Mouse (Mus musculus): ENCODE results near the gene Pkd1l2. TPM values are rescaled to one million over a fixed set of nuclear protein-coding genes. Genes with fewer than 3 reads are reported as not detected.
A peak's percentile ranks its signal among the peaks of the same experiment; 100 is the strongest.

The Pkd1l2 gene
- polyA plus RNA-seq, 1 experiment from 2014 or later = not detected

GRCm38 (mm10) chr8:117055097-117055496 lies 27.2 kb downstream of the Pkd1l2 start:
- no peak overlapping the region for H3K27ac ChIP-seq (replicated peaks)
- no peak overlapping the region for H3K4me2 ChIP-seq
- peaks cover 7% of the 10 kb centered on the region; the same call in 1 of the 2 replicates for H3K4me1 ChIP-seq
- no peak for ATAC-seq (ENCODE audit: extremely low read depth, insufficient number of reproducible peaks, low FRiP score, low TSS enrichment)
- no peaks in the 10 kb centered on the region for H3K36me3 ChIP-seq
- no peaks in the 10 kb centered on the region for H3K9me3 ChIP-seq
- H3K4me3 ChIP-seq = no peak overlapping the region
- no peak overlapping the region for H3K9ac ChIP-seq
- 33% methylated on average over 6 of the region's 6 CpGs for WGBS
- H3K27me3 ChIP-seq (replicated peaks) = no peaks in the 10 kb centered on the region

- Histone ChIP-seq H3K4me1 (peaks cover 7% of the 10 kb centered on the region; the same call in 1 of the 2 replicates), H3K27me3 (replicated peaks) (no peaks in the 10 kb centered on the region), H3K36me3 (no peaks in the 10 kb centered on the region), H3K4me2 (no peak overlapping the region), H3K27ac (replicated peaks) (no peak overlapping the region), H3K9ac (no peak overlapping the region), H3K4me3 (no peak overlapping the region), H3K9me3 (no peaks in the 10 kb centered on the region)
- no peak for ATAC-seq (ENCODE audit: extremely low read depth, insufficient number of reproducible peaks, low FRiP score, low TSS enrichment)
- WGBS = 81% methylated on average over 3 of the region's 3 CpGs
Measured at GRCm38 (mm10) chr8:117054146-117054545, 28.1 kb downstream of the Pkd1l2 start.

DNA sequence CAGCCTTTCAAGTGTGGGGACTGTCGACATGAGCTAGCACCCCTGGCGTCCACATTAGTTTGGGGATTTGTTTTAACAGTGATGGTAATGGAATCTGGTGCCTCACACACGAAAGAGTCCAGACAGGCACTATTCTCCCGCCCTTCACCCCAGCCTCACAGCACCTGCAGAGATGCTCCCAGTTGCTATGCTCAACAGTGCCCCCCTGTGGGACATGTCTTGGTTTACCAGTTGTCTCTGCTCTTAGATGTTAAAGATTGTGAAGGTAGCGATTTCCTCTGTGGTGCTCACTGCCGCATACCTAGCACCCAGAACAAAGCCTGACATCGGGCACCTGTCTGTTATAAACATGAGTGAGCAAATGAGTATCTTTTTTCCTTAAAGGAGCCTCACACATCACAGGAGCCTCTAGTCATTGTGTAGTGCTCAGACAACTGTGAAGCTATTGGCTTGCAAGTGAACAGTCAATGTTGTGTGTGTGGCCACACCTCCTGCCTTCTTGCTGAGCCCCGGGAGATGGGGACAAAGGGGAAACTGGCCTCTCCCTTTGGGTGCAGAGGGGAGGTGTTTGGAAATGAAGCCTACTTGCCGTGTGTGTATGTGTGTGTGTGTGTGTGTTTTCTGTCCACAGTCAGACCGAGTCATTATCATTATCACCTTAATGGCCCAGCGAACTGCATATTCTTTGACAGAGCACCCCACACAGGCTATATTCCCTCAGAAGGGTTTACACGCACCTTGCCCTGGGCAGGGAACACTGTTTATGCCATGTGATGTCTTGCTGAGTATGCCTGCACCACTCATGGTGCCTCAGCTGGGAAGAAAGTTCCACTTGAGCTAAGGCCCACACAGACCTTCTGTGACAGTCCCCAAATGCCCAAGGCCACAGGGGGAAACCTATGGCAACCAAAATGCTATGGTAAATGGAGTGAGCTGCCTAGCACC lies 28.8 kb downstream of the Pkd1l2 start:
- H3K4me3 ChIP-seq = no peak overlapping the region
- H3K9me3 ChIP-seq = no peaks in the 10 kb centered on the region
- no peak overlapping the region for H3K4me2 ChIP-seq
- ATAC-seq (ENCODE audit: extremely low read depth, insufficient number of reproducible peaks, low FRiP score, low TSS enrichment) = no peak
- H3K9ac ChIP-seq = no peak overlapping the region
- H3K36me3 ChIP-seq = no peaks in the 10 kb centered on the region
- no peaks in the 10 kb centered on the region for H3K27me3 ChIP-seq (replicated peaks)
- H3K4me1 ChIP-seq = peaks cover 7% of the 10 kb centered on the region; the same call in 1 of the 2 replicates
- 68% methylated on average over 12 of the region's 12 CpGs for WGBS
- no peak overlapping the region for H3K27ac ChIP-seq (replicated peaks)

GRCm38 (mm10) chr8:117051316-117051715 lies 30.9 kb downstream of the Pkd1l2 start:
- H3K4me2 ChIP-seq = no peak overlapping the region
- no peak for ATAC-seq (ENCODE audit: extremely low read depth, insufficient number of reproducible peaks, low FRiP score, low TSS enrichment)
- WGBS = 45% methylated on average over 9 of the region's 9 CpGs
- no peak overlapping the region for H3K9ac ChIP-seq
- H3K36me3 ChIP-seq = no peaks in the 10 kb centered on the region
- H3K27ac ChIP-seq (replicated peaks) = no peak overlapping the region
- H3K27me3 ChIP-seq (replicated peaks) = no peaks in the 10 kb centered on the region
- peaks cover 7% of the 10 kb centered on the region; the same call in 1 of the 2 replicates for H3K4me1 ChIP-seq
- no peak overlapping the region for H3K4me3 ChIP-seq
- H3K9me3 ChIP-seq = no peaks in the 10 kb centered on the region

DNA sequence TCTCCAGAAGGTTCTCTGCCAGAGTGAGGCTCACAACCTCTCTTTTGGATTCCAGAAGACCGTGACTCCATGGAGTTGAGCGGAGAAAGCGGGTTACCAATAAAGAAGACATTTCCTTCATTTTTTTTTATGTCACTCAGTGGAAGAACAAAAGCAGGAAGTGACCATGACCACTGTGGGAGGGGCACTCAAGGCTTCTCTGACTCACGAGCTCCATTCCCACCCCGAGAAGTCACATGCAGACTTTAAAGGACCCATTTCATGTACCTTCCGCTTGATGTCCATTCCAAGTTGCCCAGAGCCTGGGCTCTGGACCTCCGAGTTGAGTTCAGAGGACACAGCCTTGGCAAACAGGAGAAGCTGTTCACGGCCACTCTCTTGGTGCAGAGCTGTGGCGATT lies 31.5 kb downstream of the Pkd1l2 start:
- WGBS = 70% methylated on average over 9 of the region's 9 CpGs
- H3K27ac ChIP-seq (replicated peaks) = no peak overlapping the region
- no peak overlapping the region for H3K4me2 ChIP-seq
- H3K4me1 ChIP-seq = peaks cover 7% of the 10 kb centered on the region; the same call in 1 of the 2 replicates
- no peaks in the 10 kb centered on the region for H3K9me3 ChIP-seq
- H3K9ac ChIP-seq = no peak overlapping the region
- H3K4me3 ChIP-seq = no peak overlapping the region
- no peaks in the 10 kb centered on the region for H3K27me3 ChIP-seq (replicated peaks)
- ATAC-seq (ENCODE audit: extremely low read depth, insufficient number of reproducible peaks, low FRiP score, low TSS enrichment) = no peak
- no peaks in the 10 kb centered on the region for H3K36me3 ChIP-seq

- Histone ChIP-seq H3K36me3 (no peaks in the 10 kb centered on the region), H3K4me1 (no peaks in the 10 kb centered on the region), H3K4me2 (no peak overlapping the region), H3K9ac (no peak overlapping the region), H3K9me3 (no peaks in the 10 kb centered on the region), H3K4me3 (no peak overlapping the region), H3K27me3 (replicated peaks) (no peaks in the 10 kb centered on the region), H3K27ac (replicated peaks) (no peak overlapping the region)
- no peak for ATAC-seq (ENCODE audit: extremely low read depth, insufficient number of reproducible peaks, low FRiP score, low TSS enrichment)
- 53% methylated on average over 7 of the region's 7 CpGs for WGBS
Measured at GRCm38 (mm10) chr8:117049444-117049843, 32.8 kb downstream of the Pkd1l2 start.

DNA sequence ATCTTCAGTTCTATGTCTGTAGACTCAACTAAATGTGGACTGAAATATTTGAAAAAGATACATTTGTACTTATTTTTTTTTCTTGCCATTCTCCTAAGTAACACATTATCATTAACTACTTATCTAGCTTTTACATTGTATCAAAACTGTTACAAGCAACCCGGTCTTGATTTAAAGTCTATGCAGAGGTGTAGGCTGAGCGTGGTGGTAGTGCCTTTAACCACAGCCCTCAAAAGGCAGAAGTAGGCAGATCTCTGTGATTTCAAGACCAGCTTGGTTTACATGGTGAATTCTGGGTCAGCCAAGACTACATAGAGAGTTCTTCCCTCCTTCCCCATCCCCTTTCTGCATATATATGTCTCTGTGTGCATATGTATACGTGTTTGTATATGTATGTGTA lies 38.7 kb downstream of the Pkd1l2 start:
- no peak overlapping the region for H3K4me3 ChIP-seq

DNA sequence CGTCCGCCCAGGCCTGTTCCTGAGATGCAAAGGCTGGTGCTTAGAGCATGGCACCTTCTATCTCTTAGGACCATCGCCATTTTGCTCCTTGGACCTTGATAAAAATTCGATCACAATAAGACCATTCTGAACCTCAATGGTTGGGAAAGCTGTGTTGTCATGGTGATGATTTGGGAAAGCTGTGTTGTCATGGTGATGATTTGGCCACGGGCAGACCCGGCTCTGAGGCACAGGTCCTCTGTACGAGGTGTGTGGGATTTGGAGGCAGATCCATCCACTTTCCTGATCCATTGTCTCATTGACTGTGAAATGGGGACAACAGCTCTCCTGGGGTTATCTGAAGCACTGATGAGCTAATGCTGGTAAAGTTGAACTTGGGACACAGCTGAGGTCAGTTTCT lies 42.4 kb downstream of the Pkd1l2 start:
- no peak for ATAC-seq (ENCODE audit: extremely low read depth, insufficient number of reproducible peaks, low FRiP score, low TSS enrichment)
- peaks cover 16% of the 10 kb centered on the region; the same call in 1 of the 2 replicates for H3K27me3 ChIP-seq (replicated peaks)
- H3K4me2 ChIP-seq = no peak overlapping the region
- H3K9me3 ChIP-seq = no peaks in the 10 kb centered on the region
- H3K9ac ChIP-seq = no peak overlapping the region
- WGBS = 78% methylated on average over 7 of the region's 7 CpGs
- no peak overlapping the region for H3K27ac ChIP-seq (replicated peaks)
- H3K4me3 ChIP-seq = no peak overlapping the region
- no peaks in the 10 kb centered on the region for H3K36me3 ChIP-seq
- 0 out of 2 replicates have a peak, but pooled peaks cover 2% of the 10 kb centered on the region for H3K4me1 ChIP-seq

More for the DNA sequence above, 38.7 kb downstream of the Pkd1l2 start:
- 75% methylated on average over 3 of the region's 3 CpGs for WGBS
- Histone ChIP-seq H3K9ac (no peak overlapping the region), H3K27ac (replicated peaks) (no peak overlapping the region), H3K4me2 (no peak overlapping the region), H3K4me1 (0 out of 2 replicates have a peak, but pooled peaks cover 2% of the 10 kb centered on the region), H3K36me3 (no peaks in the 10 kb centered on the region), H3K27me3 (replicated peaks) (peaks cover 16% of the 10 kb centered on the region; the same call in 1 of the 2 replicates), H3K9me3 (no peaks in the 10 kb centered on the region)
- no peak for ATAC-seq (ENCODE audit: extremely low read depth, insufficient number of reproducible peaks, low FRiP score, low TSS enrichment)

DNA sequence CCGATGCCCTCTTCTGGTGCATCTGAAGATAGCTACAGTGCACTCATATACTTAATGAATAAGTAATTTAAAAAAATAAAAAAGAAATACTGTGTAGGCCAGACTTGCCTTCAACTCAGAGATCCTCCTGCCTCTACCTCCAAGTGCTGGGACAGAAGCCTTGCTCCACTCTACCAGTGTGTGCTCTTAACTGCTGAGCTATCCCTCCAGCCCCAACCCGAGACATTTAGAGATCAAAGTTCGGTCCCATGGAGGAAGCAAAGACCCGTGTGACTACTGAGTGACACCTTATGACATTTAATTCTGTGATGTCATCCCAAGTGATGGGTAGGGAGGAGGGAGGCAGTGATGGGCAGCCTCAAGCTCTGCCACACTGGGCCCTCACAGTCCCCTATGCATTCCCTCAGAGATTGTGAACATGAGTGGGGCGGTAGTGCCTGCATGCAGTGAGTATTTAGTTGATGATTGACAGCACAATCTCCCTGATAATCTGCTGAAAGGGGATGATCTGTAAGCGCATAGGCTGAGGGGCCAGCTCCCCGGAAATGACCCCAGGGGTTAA lies 44.8 kb downstream of the Pkd1l2 start:
- no peak overlapping the region for H3K4me3 ChIP-seq
- no peak overlapping the region for H3K4me2 ChIP-seq
- H3K4me1 ChIP-seq = 0 out of 2 replicates have a peak, but pooled peaks cover 1% of the 10 kb centered on the region
- H3K36me3 ChIP-seq = no peaks in the 10 kb centered on the region
- ATAC-seq (ENCODE audit: extremely low read depth, insufficient number of reproducible peaks, low FRiP score, low TSS enrichment) = no peak
- H3K27ac ChIP-seq (replicated peaks) = no peak overlapping the region
- H3K9me3 ChIP-seq = no peaks in the 10 kb centered on the region
- H3K9ac ChIP-seq = no peak overlapping the region
- peaks cover 12% of the 10 kb centered on the region; the same call in 1 of the 2 replicates for H3K27me3 ChIP-seq (replicated peaks)
- WGBS = 76% methylated on average over 7 of the region's 7 CpGs

DNA sequence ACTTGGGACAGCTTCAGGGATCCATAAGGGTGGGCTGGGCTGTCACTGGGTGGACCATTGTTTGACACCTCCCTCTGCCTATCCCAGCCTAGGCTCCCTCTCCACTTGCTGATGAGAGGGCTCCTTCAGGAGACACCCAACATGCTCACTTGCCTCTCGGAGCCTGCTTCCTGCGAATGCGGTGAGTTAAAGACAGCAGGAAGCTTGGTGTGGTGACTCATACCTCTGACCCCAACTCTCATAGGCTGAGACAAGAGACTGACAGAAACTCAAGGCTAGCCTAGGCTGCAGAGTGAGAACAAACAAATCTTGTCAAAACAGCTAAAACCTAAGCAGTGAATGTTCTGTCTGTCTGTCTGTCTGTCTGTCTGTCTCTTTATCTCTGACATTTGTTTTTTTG lies 48.9 kb downstream of the Pkd1l2 start:
- Histone ChIP-seq H3K4me2 (no peak overlapping the region), H3K27me3 (replicated peaks) (no peaks in the 10 kb centered on the region), H3K9me3 (no peaks in the 10 kb centered on the region), H3K4me1 (no peaks in the 10 kb centered on the region), H3K4me3 (no peak overlapping the region), H3K27ac (replicated peaks) (no peak overlapping the region), H3K36me3 (no peaks in the 10 kb centered on the region), H3K9ac (no peak overlapping the region)
- no peak for ATAC-seq (ENCODE audit: extremely low read depth, insufficient number of reproducible peaks, low FRiP score, low TSS enrichment)
- 44% methylated on average over 3 of the region's 3 CpGs for WGBS

GRCm38 (mm10) chr8:117032609-117033008 lies 49.6 kb downstream of the Pkd1l2 start:
- Histone ChIP-seq H3K9ac (no peak overlapping the region), H3K4me1 (no peaks in the 10 kb centered on the region), H3K4me2 (no peak overlapping the region), H3K27me3 (replicated peaks) (no peaks in the 10 kb centered on the region), H3K27ac (replicated peaks) (0 out of 2 replicates have a peak overlapping the region, but pooled peaks have one; percentile 5), H3K36me3 (no peaks in the 10 kb centered on the region), H3K9me3 (no peaks in the 10 kb centered on the region), H3K4me3 (no peak overlapping the region)
- ATAC-seq (ENCODE audit: extremely low read depth, insufficient number of reproducible peaks, low FRiP score, low TSS enrichment) = no peak
- 59% methylated on average over 8 of the region's 8 CpGs for WGBS

Data from heart, embryonic 13.5 days (tissue).